Mouse (Mus musculus) kidney, adult 18-20 months (tissue): ENCODE data around the gene Arhgap1.

Source experiments
- DNase-seq: peaks from one replicate; pipeline ENCODE4 v3.0.0; 2021

Arhgap1 gene

GRCm38 (mm10) chr2:91701366-91701765 lies 51.7 kb downstream of the Arhgap1 start:
- DNase-seq, result no peak

- DNase-seq, result no peak
Measured at GRCm38 (mm10) chr2:91705736-91706135, 56.1 kb downstream of the Arhgap1 start.

GRCm38 (mm10) chr2:91706456-91706855 lies 56.8 kb downstream of the Arhgap1 start:
- DNase-seq, result no peak

- no peak for DNase-seq
Measured at GRCm38 (mm10) chr2:91708361-91708760, 58.7 kb downstream of the Arhgap1 start.

GRCm38 (mm10) chr2:91710272-91711234 lies 60.9 kb downstream of the Arhgap1 start, which contains the start of the genes Atg13 and Harbi1:
Gene Atg13 (minus strand): TSS chr2:91710576.
Gene Harbi1 (plus strand): TSS chr2:91710852.
- DNase-seq, result peak; percentile 93

GRCm38 (mm10) chr2:91711256-91711925 lies 61.7 kb downstream of the Arhgap1 start:
- DNase-seq, result no peak

- no peak for DNase-seq
Measured at GRCm38 (mm10) chr2:91714921-91715320, 65.3 kb downstream of the Arhgap1 start.

GRCm38 (mm10) chr2:91718276-91718675 lies 68.6 kb downstream of the Arhgap1 start:
- DNase-seq, result peak; percentile 46
